Mouse (Mus musculus) kidney, postnatal 4 days (tissue): ENCODE results near the gene Phrf1.

ENCODE experiments used
- DNase-seq, 2 experiments: peaks; one replicate each; pipeline ENCODE4 v3.0.0; 2021; ENCODE audit warnings: mixed read lengths in 2 of 2

The Phrf1 gene

GRCm38 (mm10) chr7:141261480-141261879 lies 32.9 kb downstream of the Phrf1 start:
- no peak for DNase-seq

GRCm38 (mm10) chr7:141263640-141264039 lies 35.1 kb downstream of the Phrf1 start:
- DNase-seq = no peak

GRCm38 (mm10) chr7:141264041-141264700 lies 35.6 kb downstream of the Phrf1 start:
- no peak for DNase-seq

- DNase-seq = peak; percentile 64 to 77
Observed at GRCm38 (mm10) chr7:141264761-141265410, 36.3 kb downstream of the Phrf1 start.

GRCm38 (mm10) chr7:141265411-141265738 lies 36.8 kb downstream of the Phrf1 start:
- no peak for DNase-seq

GRCm38 (mm10) chr7:141265739-141266561 lies 37.4 kb downstream of the Phrf1 start, which contains the start of gene Irf7:
TSS of gene Irf7 (minus strand) at chr7:141266481.
- peak; percentile 68 to 77 for DNase-seq

- peak in 1 of 2 experiments; percentile 18 for DNase-seq
Observed at GRCm38 (mm10) chr7:141268466-141269272, 40.1 kb downstream of the Phrf1 start.

- no peak for DNase-seq
Observed at GRCm38 (mm10) chr7:141269273-141269545, 40.6 kb downstream of the Phrf1 start.

GRCm38 (mm10) chr7:141270631-141271030 lies 42.0 kb downstream of the Phrf1 start:
- DNase-seq = no peak

GRCm38 (mm10) chr7:141275356-141275755 lies 46.8 kb downstream of the Phrf1 start:
- no peak for DNase-seq

GRCm38 (mm10) chr7:141276546-141276945 lies 48.0 kb downstream of the Phrf1 start, which contains the start of gene Cdhr5:
TSS of gene Cdhr5 (minus strand) at chr7:141276786.
- peak; percentile 53 to 71 for DNase-seq

GRCm38 (mm10) chr7:141277701-141278678 lies 49.4 kb downstream of the Phrf1 start:
- DNase-seq = no peak

- peak; percentile 64 to 76 for DNase-seq
Observed at GRCm38 (mm10) chr7:141278766-141279590, 50.4 kb downstream of the Phrf1 start, which contains the start of gene Sct. TSS of gene Sct (minus strand) at chr7:141279133.

GRCm38 (mm10) chr7:141281442-141281841 lies 52.9 kb downstream of the Phrf1 start:
- DNase-seq = peak in 1 of 2 experiments; percentile 51

GRCm38 (mm10) chr7:141282756-141283155 lies 54.2 kb downstream of the Phrf1 start:
- DNase-seq = no peak

GRCm38 (mm10) chr7:141288042-141288441 lies 59.5 kb downstream of the Phrf1 start:
- DNase-seq = no peak

GRCm38 (mm10) chr7:141291921-141292582 lies 63.5 kb downstream of the Phrf1 start, which contains the start of gene Drd4:
TSS of gene Drd4 (plus strand) at chr7:141292006.
- peak; percentile 67 to 73 for DNase-seq

GRCm38 (mm10) chr7:141292583-141293388 lies 64.2 kb downstream of the Phrf1 start:
- DNase-seq = no peak
